Mouse (Mus musculus) myocyte (in vitro differentiated cells): ENCODE measurements at regions not wholly inside any gene's neighbourhood (a gene's known extent, or its start where the extent isn't known, plus 50 kb on each side); places are given as distances from the start of the nearest gene placed in this dataset.

Source experiments
- H3K27me3 ChIP-seq: one replicate; pipeline ENCODE4 v1.6.1; 2011; ENCODE audit not compliant: control insufficient read depth, insufficient read depth, insufficient read length
- H3K36me3 ChIP-seq: one replicate; pipeline ENCODE4 v1.6.1; 2011; ENCODE audit not compliant: control insufficient read depth, insufficient read depth
- H3K4me2 ChIP-seq: one replicate; pipeline ENCODE4 v1.6.1; 2011; ENCODE audit warnings: low read depth, control low read depth
- H3K4me3 ChIP-seq: one replicate; pipeline ENCODE4 v1.5.1; 2011; ENCODE audit warnings: mild to moderate bottlenecking, control low read depth, moderate library complexity
- H3K79me2 ChIP-seq: one replicate; pipeline ENCODE4 v1.6.1; 2011; ENCODE audit not compliant: control insufficient read depth, insufficient read depth
- H3ac ChIP-seq: one replicate; pipeline ENCODE4 v1.6.1; 2011; ENCODE audit not compliant: control insufficient read depth, insufficient read length
- CEBPB ChIP-seq: IDR thresholded peaks from 2 replicates; pipeline ENCODE4 v1.6.1; 2011; ENCODE audit warnings: mild to moderate bottlenecking, moderate library complexity; ENCODE audit not compliant: poor library complexity, insufficient read depth, severe bottlenecking
- E2F4 ChIP-seq: IDR thresholded peaks from one replicate; pipeline ENCODE4 v1.6.1; 2011; ENCODE audit warnings: mild to moderate bottlenecking, control low read depth, moderate library complexity; ENCODE audit not compliant: insufficient read depth
- MAX ChIP-seq: IDR thresholded peaks from one replicate; pipeline ENCODE4 v1.6.1; 2011; ENCODE audit warnings: low read depth, mild to moderate bottlenecking, control low read depth
- MYOD1 ChIP-seq, 3 experiments: IDR thresholded peaks; one replicate each; pipeline ENCODE4 v1.6.1; 2011; ENCODE audit warnings: control low read depth in 2 of 3, low read depth in 2 of 3, mild to moderate bottlenecking in 2 of 3, moderate library complexity in 1 of 3; ENCODE audit not compliant: insufficient read length in 2 of 3, control insufficient read depth in 1 of 3
- MYOG ChIP-seq, 3 experiments: IDR thresholded peaks; one replicate each; pipeline ENCODE4 v1.6.1; 2011; ENCODE audit warnings: control low read depth in 2 of 3, low read depth in 2 of 3, mild to moderate bottlenecking in 2 of 3; ENCODE audit not compliant: insufficient read length in 2 of 3, control insufficient read depth in 1 of 3, insufficient read depth in 1 of 3
- POLR2A ChIP-seq: IDR thresholded peaks from one replicate; pipeline ENCODE4 v1.6.1; 2011; ENCODE audit warnings: low read depth, mild to moderate bottlenecking, control low read depth, moderate library complexity; ENCODE audit not compliant: insufficient read length
- POLR2AphosphoS2 ChIP-seq: IDR thresholded peaks from one replicate; pipeline ENCODE4 v1.6.1; 2011; ENCODE audit warnings: low read depth, control low read depth; ENCODE audit not compliant: insufficient read length
- REST ChIP-seq: IDR thresholded peaks from one replicate; pipeline ENCODE4 v1.6.1; 2011; ENCODE audit warnings: mild to moderate bottlenecking, control low read depth, moderate library complexity; ENCODE audit not compliant: insufficient read depth, insufficient read length
- SRF ChIP-seq: IDR thresholded peaks from one replicate; pipeline ENCODE4 v1.6.1; 2011; ENCODE audit warnings: low read depth; ENCODE audit not compliant: control insufficient read depth, insufficient read length
- TCF12 ChIP-seq: IDR thresholded peaks from one replicate; pipeline ENCODE4 v1.6.1; 2011; ENCODE audit warnings: mild to moderate bottlenecking, control low read depth; ENCODE audit not compliant: poor library complexity, insufficient read depth, severe bottlenecking
- TCF3 ChIP-seq: IDR thresholded peaks from one replicate; pipeline ENCODE4 v1.6.1; 2011; ENCODE audit warnings: low read depth, control low read depth; ENCODE audit not compliant: insufficient read length
- USF1 ChIP-seq: IDR thresholded peaks from one replicate; pipeline ENCODE4 v1.6.1; 2011; ENCODE audit warnings: low read depth, mild to moderate bottlenecking, control low read depth, moderate library complexity

GRCm38 (mm10) chr3:35482296-35482695 lies 271.6 kb upstream of the Atp11b start:
- Histone ChIP-seq H3K4me3 (no peak overlapping the region), H3K27me3 (peaks cover 6% of the 10 kb centered on the region), H3K36me3 (no peaks in the 10 kb centered on the region), H3K4me2 (no peak overlapping the region), H3K79me2 (no peaks in the 10 kb centered on the region), H3ac (no peak overlapping the region)
- TF ChIP-seq E2F4, result no peak

- no peak overlapping the region for H3K4me2 ChIP-seq
These were observed 271.1 kb upstream of the Atp11b start for GRCm38 (mm10) chr3:35482759-35483158.

GRCm38 (mm10) chr3:35496027-35496824 lies 257.7 kb upstream of the Atp11b start:
- no peak overlapping the region for H3ac ChIP-seq
- TF ChIP-seq MYOD1 (IDR thresholded peaks at IDR 0.05; ENCODE audit: control insufficient read depth in 1 of 3, insufficient read length in 2 of 3, low read depth in 2 of 3), result no peak
- TF ChIP-seq SRF, result no peak
- TF ChIP-seq TCF12, result no peak
- TF ChIP-seq POLR2AphosphoS2, result no peak
- no peak for TF ChIP-seq TCF3
- no peak for TF ChIP-seq MYOG (IDR thresholded peaks at IDR 0.05; ENCODE audit: control insufficient read depth in 1 of 3, insufficient read depth in 1 of 3, insufficient read length in 2 of 3, low read depth in 2 of 3)
- no peak for TF ChIP-seq USF1
- H3K27me3 ChIP-seq, result no peaks in the 10 kb centered on the region
- H3K4me2 ChIP-seq, result no peak overlapping the region
- no peak overlapping the region for H3K4me3 ChIP-seq
- H3K36me3 ChIP-seq, result no peaks in the 10 kb centered on the region
- H3K79me2 ChIP-seq, result no peaks in the 10 kb centered on the region

More at GRCm38 (mm10) chr3:35482759-35483158, 271.1 kb upstream of the Atp11b start:
- Histone ChIP-seq H3K36me3 (no peaks in the 10 kb centered on the region), H3ac (no peak overlapping the region), H3K79me2 (no peaks in the 10 kb centered on the region), H3K4me3 (no peak overlapping the region), H3K27me3 (peaks cover 6% of the 10 kb centered on the region)
- TF ChIP-seq CEBPB (no peak), MAX (no peak), TCF3 (no peak), MYOG (IDR thresholded peaks at IDR 0.05; ENCODE audit: control insufficient read depth in 1 of 3, insufficient read depth in 1 of 3, insufficient read length in 2 of 3, low read depth in 2 of 3) (no peak), REST (no peak), USF1 (no peak), SRF (no peak), POLR2A (no peak)

GRCm38 (mm10) chr3:35510314-35510713 lies 243.6 kb upstream of the Atp11b start:
- H3K79me2 ChIP-seq, result no peaks in the 10 kb centered on the region
- H3ac ChIP-seq, result no peak overlapping the region
- H3K4me2 ChIP-seq, result no peak overlapping the region
- no peaks in the 10 kb centered on the region for H3K36me3 ChIP-seq
- H3K4me3 ChIP-seq, result no peak overlapping the region
- TF ChIP-seq TCF12 (no peak), POLR2AphosphoS2 (no peak), E2F4 (no peak), SRF (no peak), MYOD1 (IDR thresholded peaks at IDR 0.05; ENCODE audit: control insufficient read depth in 1 of 3, insufficient read length in 2 of 3, low read depth in 2 of 3) (no peak), MYOG (IDR thresholded peaks at IDR 0.05; ENCODE audit: control insufficient read depth in 1 of 3, insufficient read depth in 1 of 3, insufficient read length in 2 of 3, low read depth in 2 of 3) (no peak), POLR2A (no peak), MAX (no peak)
- H3K27me3 ChIP-seq, result no peaks in the 10 kb centered on the region

GRCm38 (mm10) chr3:35516517-35516916 lies 237.4 kb upstream of the Atp11b start:
- TF ChIP-seq MYOG (IDR thresholded peaks at IDR 0.05; ENCODE audit: control insufficient read depth in 1 of 3, insufficient read depth in 1 of 3, insufficient read length in 2 of 3, low read depth in 2 of 3), result no peak
- no peak for TF ChIP-seq MAX
- no peak for TF ChIP-seq CEBPB
- no peak for TF ChIP-seq SRF
- TF ChIP-seq POLR2A, result no peak
- TF ChIP-seq MYOD1 (IDR thresholded peaks at IDR 0.05; ENCODE audit: control insufficient read depth in 1 of 3, insufficient read length in 2 of 3, low read depth in 2 of 3), result no peak
- TF ChIP-seq REST, result no peak
- no peak for TF ChIP-seq TCF3
- no peaks in the 10 kb centered on the region for H3K36me3 ChIP-seq
- no peak overlapping the region for H3ac ChIP-seq
- no peak overlapping the region for H3K4me3 ChIP-seq
- no peaks in the 10 kb centered on the region for H3K79me2 ChIP-seq
- no peaks in the 10 kb centered on the region for H3K27me3 ChIP-seq
- no peak overlapping the region for H3K4me2 ChIP-seq
